Mouse (Mus musculus) liver, postnatal 0 days (tissue): Measurements from ENCODE around the gene Trp53i13. TPM values are rescaled to one million over a fixed set of nuclear protein-coding genes. Genes with fewer than 3 reads are reported as not detected.
A peak's percentile ranks its signal among the peaks of the same experiment; 100 is the strongest.

Experiments used
- ATAC-seq: fragments of 200-750 bp; cut with Nextera tagmentation; 2 replicates; pipeline ENCODE4 v1.8.0; 2017; ENCODE audit warnings: mild to moderate bottlenecking, moderate library complexity
- DNase-seq: peaks from one replicate; pipeline ENCODE4 v3.0.0-alpha.2; 2016
- H3K27ac ChIP-seq: fragments of 300-500 bp; sonication (generic); 2 replicates; pipeline ENCODE4 v1.5.1; 2014; ENCODE audit warnings: antibody characterized with exemption, moderate library complexity, mild to moderate bottlenecking, low read depth
- H3K27me3 ChIP-seq: fragments of 300-500 bp; sonication (generic); 2 replicates; pipeline ENCODE4 v1.6.1; 2014; ENCODE audit warnings: low read length, control low read depth, mixed read lengths; ENCODE audit not compliant: insufficient read depth
- H3K36me3 ChIP-seq: fragments of 300-500 bp; sonication (generic); replicated peaks from 2 replicates; pipeline ENCODE4 v1.6.1; 2014; ENCODE audit warnings: mild to moderate bottlenecking, control low read depth, low read length, moderate library complexity, mixed read lengths; ENCODE audit not compliant: insufficient read depth
- H3K4me1 ChIP-seq: fragments of 300-500 bp; sonication (generic); 2 replicates; pipeline ENCODE4 v1.6.1; 2014; ENCODE audit warnings: antibody characterized with exemption, mild to moderate bottlenecking, control low read depth; ENCODE audit not compliant: insufficient read depth
- H3K4me2 ChIP-seq: fragments of 300-500 bp; sonication (generic); 2 replicates; pipeline ENCODE4 v1.6.1; 2014; ENCODE audit warnings: low read depth, mild to moderate bottlenecking, low read length, moderate library complexity, mixed read lengths
- H3K4me3 ChIP-seq: fragments of 300-500 bp; sonication (generic); 2 replicates; pipeline ENCODE4 v1.5.1; 2014; ENCODE audit warnings: low read depth, low read length
- H3K9ac ChIP-seq: fragments of 300-500 bp; sonication (generic); replicated peaks from 2 replicates; pipeline ENCODE4 v1.6.1; 2014; ENCODE audit warnings: mild to moderate bottlenecking, moderate library complexity
- H3K9me3 ChIP-seq: fragments of 300-500 bp; sonication (generic); 2 replicates; pipeline ENCODE4 v1.6.1; 2016; ENCODE audit warnings: mild to moderate bottlenecking, control low read depth, low read length, mixed read lengths
- CTCF ChIP-seq: sonication (generic); IDR thresholded peaks from 2 replicates; pipeline ENCODE4 v1.5.1; 2016; ENCODE audit warnings: antibody characterized with exemption, low read depth
- EP300 ChIP-seq: IDR thresholded peaks from 2 replicates; pipeline ENCODE4 v1.6.1; 2016; ENCODE audit warnings: antibody characterized with exemption, low read depth, mild to moderate bottlenecking
- WGBS: fragments of 180-500 bp; shearing (Covaris S2); extraction: QIAGEN DNeasy Blood & Tissue Kit; methylation state at CpG from one replicate; pipeline ENCODE4 v1.1.7; 2014; ENCODE audit not compliant: insufficient replicate concordance; 5-methylcytosine and 5-hydroxymethylcytosine counted together
- polyA plus RNA-seq: library from polyadenylated mRNA; unstranded; fragments of >200 nt; fragmentation: Nextera tagmentation; extraction: Ambion mirVana; gene quantifications from 2 replicates; pipeline ENCODE4 v1.2.1, GENCODE M21; 2015

The Trp53i13 gene
- polyA plus RNA-seq, 1 experiment from 2014 or later, result 4.8 TPM

- no peak overlapping the region for H3K9ac ChIP-seq
- peaks cover 51% of the 10 kb centered on the region for H3K27me3 ChIP-seq
These were observed 48.6 kb downstream of the Trp53i13 start for GRCm38 (mm10) chr11:77467157-77467556.

GRCm38 (mm10) chr11:77466544-77466943, 49.2 kb downstream of the Trp53i13 start:
- DNase-seq, result no peak
- no peak overlapping the region for H3K4me2 ChIP-seq

More at GRCm38 (mm10) chr11:77467157-77467556, 48.6 kb downstream of the Trp53i13 start:
- Histone ChIP-seq H3K4me3 (0 out of 2 replicates have a peak overlapping the region, but pooled peaks have one; percentile 10), H3K9me3 (no peaks in the 10 kb centered on the region), H3K36me3 (no peaks in the 10 kb centered on the region), H3K27ac (no peak overlapping the region), H3K4me2 (peak overlapping the region; percentile 49; the same call in 1 of the 2 replicates), H3K4me1 (peaks cover 13% of the 10 kb centered on the region)
- DNase-seq (peak; percentile 83), ATAC-seq (peak; percentile 70)
- WGBS, result 2% methylated on average over 25 of the region's 25 CpGs
- TF ChIP-seq CTCF, result peak; percentile 76
- no peak for TF ChIP-seq EP300

GRCm38 (mm10) chr11:77465111-77465510, 50.7 kb downstream of the Trp53i13 start:
- ATAC-seq (no peak), DNase-seq (no peak)
- peaks cover 18% of the 10 kb centered on the region for H3K4me1 ChIP-seq
- no peaks in the 10 kb centered on the region for H3K36me3 ChIP-seq
- WGBS, result 63% methylated on average over 3 of the region's 3 CpGs
- H3K9ac ChIP-seq, result no peak overlapping the region
- no peak overlapping the region for H3K4me3 ChIP-seq
- H3K27me3 ChIP-seq, result peaks cover 65% of the 10 kb centered on the region
- no peak overlapping the region for H3K27ac ChIP-seq
- H3K4me2 ChIP-seq, result no peak overlapping the region
- H3K9me3 ChIP-seq, result no peaks in the 10 kb centered on the region
- TF ChIP-seq CTCF (no peak), EP300 (no peak)

More at GRCm38 (mm10) chr11:77466544-77466943, 49.2 kb downstream of the Trp53i13 start:
- no peaks in the 10 kb centered on the region for H3K36me3 ChIP-seq
- no peak for ATAC-seq
- no peak overlapping the region for H3K9ac ChIP-seq
- H3K4me3 ChIP-seq, result no peak overlapping the region
- TF ChIP-seq CTCF (no peak), EP300 (no peak)
- peaks cover 18% of the 10 kb centered on the region for H3K4me1 ChIP-seq
- H3K27me3 ChIP-seq, result peaks cover 57% of the 10 kb centered on the region
- no peaks in the 10 kb centered on the region for H3K9me3 ChIP-seq
- WGBS, result 39% methylated on average over 9 of the region's 9 CpGs
- no peak overlapping the region for H3K27ac ChIP-seq

- H3K36me3 ChIP-seq, result no peaks in the 10 kb centered on the region
- ATAC-seq (no peak), DNase-seq (no peak)
- WGBS, result 64% methylated on average over 4 of the region's 4 CpGs
- H3K4me2 ChIP-seq, result no peak overlapping the region
- no peak overlapping the region for H3K9ac ChIP-seq
- TF ChIP-seq CTCF, result no peak
- TF ChIP-seq EP300, result no peak
- peaks cover 65% of the 10 kb centered on the region for H3K27me3 ChIP-seq
- no peak overlapping the region for H3K27ac ChIP-seq
- no peak overlapping the region for H3K4me3 ChIP-seq
- H3K9me3 ChIP-seq, result no peaks in the 10 kb centered on the region
- peaks cover 18% of the 10 kb centered on the region for H3K4me1 ChIP-seq
These were observed 51.1 kb downstream of the Trp53i13 start for GRCm38 (mm10) chr11:77464684-77465083.

GRCm38 (mm10) chr11:77463786-77464185, 52.0 kb downstream of the Trp53i13 start:
- Histone ChIP-seq H3K9me3 (no peaks in the 10 kb centered on the region), H3K9ac (no peak overlapping the region), H3K27me3 (peaks cover 65% of the 10 kb centered on the region), H3K4me3 (no peak overlapping the region), H3K27ac (no peak overlapping the region), H3K36me3 (no peaks in the 10 kb centered on the region), H3K4me2 (no peak overlapping the region), H3K4me1 (peaks cover 18% of the 10 kb centered on the region)
- WGBS, result 62% methylated on average over 10 of the region's 10 CpGs
- ATAC-seq (no peak), DNase-seq (no peak)
- no peak for TF ChIP-seq CTCF
- no peak for TF ChIP-seq EP300

GRCm38 (mm10) chr11:77463101-77463445, 52.7 kb downstream of the Trp53i13 start:
- 35% methylated on average over 8 of the region's 8 CpGs for WGBS
- ATAC-seq, result no peak
- H3K4me2 ChIP-seq, result peak overlapping the region; percentile 91

More at GRCm38 (mm10) chr11:77463101-77463445, 52.7 kb downstream of the Trp53i13 start:
- H3K9me3 ChIP-seq, result no peaks in the 10 kb centered on the region
- peaks cover 18% of the 10 kb centered on the region for H3K4me1 ChIP-seq
- H3K4me3 ChIP-seq, result peak overlapping the region; percentile 53
- no peak for TF ChIP-seq CTCF
- no peak for TF ChIP-seq EP300
- no peak overlapping the region for H3K27ac ChIP-seq
- peaks cover 65% of the 10 kb centered on the region for H3K27me3 ChIP-seq
- H3K36me3 ChIP-seq, result no peaks in the 10 kb centered on the region
- no peak for DNase-seq
- no peak overlapping the region for H3K9ac ChIP-seq
